Mouse (Mus musculus) bone marrow, adult 2 months (tissue): Measurements from ENCODE around the gene Acly.

Experiments
- CTCF ChIP-seq: fragments of 200-500 bp; IDR thresholded peaks from 2 replicates; pipeline ENCODE4 v1.5.1; 2011; ENCODE audit warnings: low read length, control low read depth; ENCODE audit not compliant: control insufficient read depth, insufficient read depth
- POLR2A ChIP-seq: fragments of 200-500 bp; IDR thresholded peaks from 2 replicates; pipeline ENCODE4 v1.6.1; 2011; ENCODE audit warnings: low read depth, mild to moderate bottlenecking, control low read depth, low read length, borderline replicate concordance; ENCODE audit not compliant: control insufficient read depth

GRCm38 (mm10) chr11:100526052-100526816, 1.6 kb downstream of the Acly start:
- no peak for TF ChIP-seq POLR2A
- TF ChIP-seq CTCF: no peak
